Mouse (Mus musculus): ENCODE data around the gene Zfp148. TPM values are rescaled to one million over a fixed set of nuclear protein-coding genes. Genes with fewer than 3 reads are reported as not detected.

The Zfp148 gene
- polyA plus RNA-seq, 1 experiment from 2014 or later, result 49.2 TPM

GRCm38 (mm10) chr16:33441065-33441464 is 60.4 kb downstream of the Zfp148 start:
- Histone ChIP-seq H3K27me3 (ENCODE audit: low read depth, poor library complexity, severe bottlenecking) (no peaks in the 10 kb centered on the region), H3K4me3 (no peak overlapping the region), H3K9me3 (replicated peaks) (no peaks in the 10 kb centered on the region), H3K27ac (no peak overlapping the region), H3K4me1 (no peaks in the 10 kb centered on the region), H3K36me3 (peaks cover 44% of the 10 kb centered on the region)
- no peak for DNase-seq (ENCODE audit: low spot score)
- WGBS, result 95% methylated on average over 6 of the region's 6 CpGs

GRCm38 (mm10) chr16:33446830-33447229 is 66.2 kb downstream of the Zfp148 start:
- Histone ChIP-seq H3K36me3 (peaks cover 15% of the 10 kb centered on the region), H3K27ac (no peak overlapping the region), H3K9me3 (replicated peaks) (no peaks in the 10 kb centered on the region), H3K4me3 (no peak overlapping the region), H3K27me3 (ENCODE audit: low read depth, poor library complexity, severe bottlenecking) (no peaks in the 10 kb centered on the region), H3K4me1 (no peaks in the 10 kb centered on the region)
- DNase-seq (ENCODE audit: low spot score), result no peak
- WGBS, result 74% methylated on average over 5 of the region's 5 CpGs

GRCm38 (mm10) chr16:33453826-33454225 is 73.2 kb downstream of the Zfp148 start:
- Histone ChIP-seq H3K27ac (no peak overlapping the region), H3K4me3 (no peak overlapping the region), H3K4me1 (peaks cover 3% of the 10 kb centered on the region), H3K9me3 (replicated peaks) (no peaks in the 10 kb centered on the region), H3K36me3 (peaks cover 28% of the 10 kb centered on the region), H3K27me3 (ENCODE audit: low read depth, poor library complexity, severe bottlenecking) (no peaks in the 10 kb centered on the region)
- DNase-seq (ENCODE audit: low spot score), result no peak
- 86% methylated on average over 2 of the region's 2 CpGs for WGBS

GRCm38 (mm10) chr16:33454306-33454705 is 73.7 kb downstream of the Zfp148 start:
- 66% methylated on average over 2 of the region's 2 CpGs for WGBS
- no peak overlapping the region for H3K27ac ChIP-seq
- H3K4me3 ChIP-seq, result no peak overlapping the region
- DNase-seq (ENCODE audit: low spot score), result no peak
- H3K36me3 ChIP-seq, result peaks cover 31% of the 10 kb centered on the region
- no peaks in the 10 kb centered on the region for H3K9me3 ChIP-seq (replicated peaks)
- H3K27me3 ChIP-seq (ENCODE audit: low read depth, poor library complexity, severe bottlenecking), result no peaks in the 10 kb centered on the region
- H3K4me1 ChIP-seq, result peaks cover 3% of the 10 kb centered on the region

- H3K4me1 ChIP-seq, result peaks cover 3% of the 10 kb centered on the region
- no peaks in the 10 kb centered on the region for H3K27me3 ChIP-seq (ENCODE audit: low read depth, poor library complexity, severe bottlenecking)
- 76% methylated on average over 6 of the region's 6 CpGs for WGBS
- H3K36me3 ChIP-seq, result peaks cover 42% of the 10 kb centered on the region
- H3K4me3 ChIP-seq, result no peak overlapping the region
- no peaks in the 10 kb centered on the region for H3K9me3 ChIP-seq (replicated peaks)
- no peak overlapping the region for H3K27ac ChIP-seq
- no peak for DNase-seq (ENCODE audit: low spot score)
Measured at GRCm38 (mm10) chr16:33455263-33455910, 74.8 kb downstream of the Zfp148 start.

GRCm38 (mm10) chr16:33459101-33459500 is 78.5 kb downstream of the Zfp148 start:
- Histone ChIP-seq H3K4me3 (no peak overlapping the region), H3K36me3 (peaks cover 53% of the 10 kb centered on the region), H3K4me1 (peaks cover 3% of the 10 kb centered on the region), H3K27me3 (ENCODE audit: low read depth, poor library complexity, severe bottlenecking) (no peaks in the 10 kb centered on the region), H3K27ac (no peak overlapping the region), H3K9me3 (replicated peaks) (no peaks in the 10 kb centered on the region)
- WGBS, result 98% methylated on average over 1 of the region's 1 CpGs
- DNase-seq (ENCODE audit: low spot score), result no peak

GRCm38 (mm10) chr16:33461416-33461815 is 80.8 kb downstream of the Zfp148 start:
- no peaks in the 10 kb centered on the region for H3K9me3 ChIP-seq (replicated peaks)
- H3K4me3 ChIP-seq, result no peak overlapping the region
- no peaks in the 10 kb centered on the region for H3K4me1 ChIP-seq
- no peaks in the 10 kb centered on the region for H3K27me3 ChIP-seq (ENCODE audit: low read depth, poor library complexity, severe bottlenecking)
- H3K27ac ChIP-seq, result no peak overlapping the region
- WGBS, result 84% methylated on average over 3 of the region's 3 CpGs
- DNase-seq (ENCODE audit: low spot score), result no peak
- H3K36me3 ChIP-seq, result peaks cover 62% of the 10 kb centered on the region

GRCm38 (mm10) chr16:33464509-33465241 is 84.0 kb downstream of the Zfp148 start:
- 95% methylated on average over 4 of the region's 4 CpGs for WGBS
- Histone ChIP-seq H3K27ac (no peak overlapping the region), H3K4me1 (no peaks in the 10 kb centered on the region), H3K9me3 (replicated peaks) (no peaks in the 10 kb centered on the region), H3K27me3 (ENCODE audit: low read depth, poor library complexity, severe bottlenecking) (no peaks in the 10 kb centered on the region), H3K4me3 (no peak overlapping the region), H3K36me3 (peaks cover 55% of the 10 kb centered on the region)
- DNase-seq (ENCODE audit: low spot score), result no peak

GRCm38 (mm10) chr16:33465242-33465614 is 84.6 kb downstream of the Zfp148 start:
- WGBS, result 97% methylated on average over 4 of the region's 4 CpGs
- no peaks in the 10 kb centered on the region for H3K4me1 ChIP-seq
- DNase-seq (ENCODE audit: low spot score), result no peak

GRCm38 (mm10) chr16:33467451-33467850 is 86.8 kb downstream of the Zfp148 start:
- H3K9me3 ChIP-seq (replicated peaks), result no peaks in the 10 kb centered on the region
- H3K4me3 ChIP-seq, result no peak overlapping the region
- no peaks in the 10 kb centered on the region for H3K4me1 ChIP-seq
- 79% methylated on average over 6 of the region's 6 CpGs for WGBS
- H3K27ac ChIP-seq, result no peak overlapping the region
- DNase-seq (ENCODE audit: low spot score), result no peak
- H3K27me3 ChIP-seq (ENCODE audit: low read depth, poor library complexity, severe bottlenecking), result no peaks in the 10 kb centered on the region
- peaks cover 58% of the 10 kb centered on the region for H3K36me3 ChIP-seq

More at GRCm38 (mm10) chr16:33465242-33465614, 84.6 kb downstream of the Zfp148 start:
- H3K9me3 ChIP-seq (replicated peaks), result no peaks in the 10 kb centered on the region
- no peaks in the 10 kb centered on the region for H3K27me3 ChIP-seq (ENCODE audit: low read depth, poor library complexity, severe bottlenecking)
- no peak overlapping the region for H3K27ac ChIP-seq
- peaks cover 55% of the 10 kb centered on the region for H3K36me3 ChIP-seq
- no peak overlapping the region for H3K4me3 ChIP-seq

GRCm38 (mm10) chr16:33469973-33470372 is 89.3 kb downstream of the Zfp148 start:
- H3K4me3 ChIP-seq, result no peak overlapping the region
- H3K4me1 ChIP-seq, result no peaks in the 10 kb centered on the region
- peaks cover 73% of the 10 kb centered on the region for H3K36me3 ChIP-seq
- no peaks in the 10 kb centered on the region for H3K27me3 ChIP-seq (ENCODE audit: low read depth, poor library complexity, severe bottlenecking)
- H3K27ac ChIP-seq, result no peak overlapping the region
- H3K9me3 ChIP-seq (replicated peaks), result no peaks in the 10 kb centered on the region
- DNase-seq (ENCODE audit: low spot score), result no peak

- Histone ChIP-seq H3K36me3 (peaks cover 86% of the 10 kb centered on the region), H3K27me3 (ENCODE audit: low read depth, poor library complexity, severe bottlenecking) (no peaks in the 10 kb centered on the region), H3K9me3 (replicated peaks) (no peaks in the 10 kb centered on the region), H3K27ac (no peak overlapping the region), H3K4me1 (no peaks in the 10 kb centered on the region), H3K4me3 (no peak overlapping the region)
- no peak for DNase-seq (ENCODE audit: low spot score)
- 93% methylated on average over 6 of the region's 6 CpGs for WGBS
Measured at GRCm38 (mm10) chr16:33474381-33474780, 93.7 kb downstream of the Zfp148 start.

- Histone ChIP-seq H3K36me3 (peaks cover 74% of the 10 kb centered on the region), H3K27me3 (ENCODE audit: low read depth, poor library complexity, severe bottlenecking) (no peaks in the 10 kb centered on the region), H3K4me3 (no peak overlapping the region), H3K9me3 (replicated peaks) (no peaks in the 10 kb centered on the region), H3K4me1 (no peaks in the 10 kb centered on the region), H3K27ac (no peak overlapping the region)
- DNase-seq (ENCODE audit: low spot score), result no peak
Measured at GRCm38 (mm10) chr16:33479926-33480325, 99.3 kb downstream of the Zfp148 start.

Measured in limb, embryonic 10.5 days (tissue).